Mouse (Mus musculus) testis, adult 2 months (tissue): ENCODE measurements around the gene Hells. TPM values are rescaled to one million over a fixed set of nuclear protein-coding genes. Genes with fewer than 3 reads are reported as not detected.

Experiments used
- H3K27ac ChIP-seq: fragments of 200-500 bp; 2 replicates; pipeline ENCODE4 v1.5.1; 2012; ENCODE audit warnings: low read depth, low read length; ENCODE audit not compliant: control insufficient read depth, insufficient read depth
- H3K27me3 ChIP-seq: fragments of 200-500 bp; 2 replicates; pipeline ENCODE4 v1.6.1; 2012; ENCODE audit warnings: mild to moderate bottlenecking, low read length, moderate library complexity; ENCODE audit not compliant: control insufficient read depth, insufficient read depth
- H3K36me3 ChIP-seq: fragments of 200-500 bp; 2 replicates; pipeline ENCODE4 v1.6.1; 2012; ENCODE audit warnings: mild to moderate bottlenecking, low read length; ENCODE audit not compliant: control insufficient read depth, insufficient read depth
- H3K4me1 ChIP-seq: fragments of 200-500 bp; 2 replicates; pipeline ENCODE4 v1.6.1; 2012; ENCODE audit warnings: low read length; ENCODE audit not compliant: control insufficient read depth, insufficient read depth
- H3K4me3 ChIP-seq: fragments of 200-500 bp; 2 replicates; pipeline ENCODE4 v1.5.1; 2012; ENCODE audit warnings: low read depth, mild to moderate bottlenecking, low read length, moderate library complexity, mixed read lengths; ENCODE audit not compliant: control insufficient read depth
- CTCF ChIP-seq: fragments of 200-500 bp; IDR thresholded peaks from 2 replicates; pipeline ENCODE4 v1.5.1; 2012; ENCODE audit warnings: low read depth, mild to moderate bottlenecking, inconsistent platforms, low read length, moderate library complexity; ENCODE audit not compliant: control insufficient read depth, insufficient read depth, insufficient replicate concordance
- POLR2A ChIP-seq: fragments of 200-500 bp; IDR thresholded peaks from 2 replicates; pipeline ENCODE4 v1.6.1; 2012; ENCODE audit warnings: low read depth, mild to moderate bottlenecking, inconsistent platforms, low read length, moderate library complexity; ENCODE audit not compliant: control insufficient read depth
- polyA plus RNA-seq: library from polyadenylated mRNA; depleted of rRNA; stranded (reverse); fragments of >200 nt; gene quantifications from 2 replicates; pipeline ENCODE4 v1.2.3, GENCODE M21; 2012; rRNA removed

The Hells gene
- polyA plus RNA-seq, 1 experiment = 5.5 TPM

GRCm38 (mm10) chr19:38973666-38974065 is 43.0 kb downstream of the Hells start:
- H3K27me3 ChIP-seq = no peaks in the 10 kb centered on the region
- H3K36me3 ChIP-seq = no peaks in the 10 kb centered on the region
- H3K4me3 ChIP-seq = no peak overlapping the region
- no peaks in the 10 kb centered on the region for H3K4me1 ChIP-seq
- no peak overlapping the region for H3K27ac ChIP-seq
- TF ChIP-seq CTCF (no peak), POLR2A (no peak)

- TF ChIP-seq POLR2A (no peak), CTCF (no peak)
- Histone ChIP-seq H3K27me3 (no peaks in the 10 kb centered on the region), H3K36me3 (no peaks in the 10 kb centered on the region), H3K27ac (no peak overlapping the region), H3K4me1 (no peaks in the 10 kb centered on the region), H3K4me3 (no peak overlapping the region)
Measured at GRCm38 (mm10) chr19:38976269-38976668, 45.6 kb downstream of the Hells start.

GRCm38 (mm10) chr19:38981966-38982365 is 51.3 kb downstream of the Hells start:
- Histone ChIP-seq H3K27ac (no peak overlapping the region), H3K27me3 (no peaks in the 10 kb centered on the region), H3K4me3 (no peak overlapping the region), H3K36me3 (no peaks in the 10 kb centered on the region), H3K4me1 (no peaks in the 10 kb centered on the region)
- TF ChIP-seq CTCF = no peak
- TF ChIP-seq POLR2A = no peak

GRCm38 (mm10) chr19:38998248-38998647 is 67.5 kb downstream of the Hells start:
- H3K4me3 ChIP-seq = no peak overlapping the region
- H3K36me3 ChIP-seq = no peaks in the 10 kb centered on the region
- no peaks in the 10 kb centered on the region for H3K4me1 ChIP-seq
- H3K27ac ChIP-seq = no peak overlapping the region
- H3K27me3 ChIP-seq = no peaks in the 10 kb centered on the region
- TF ChIP-seq POLR2A (no peak), CTCF (no peak)

GRCm38 (mm10) chr19:38998676-38999075 is 68.0 kb downstream of the Hells start:
- Histone ChIP-seq H3K36me3 (no peaks in the 10 kb centered on the region), H3K4me1 (no peaks in the 10 kb centered on the region), H3K27ac (no peak overlapping the region), H3K27me3 (no peaks in the 10 kb centered on the region), H3K4me3 (no peak overlapping the region)
- no peak for TF ChIP-seq POLR2A
- TF ChIP-seq CTCF = no peak

GRCm38 (mm10) chr19:39005132-39005531 is 74.4 kb downstream of the Hells start:
- no peaks in the 10 kb centered on the region for H3K27me3 ChIP-seq
- H3K27ac ChIP-seq = no peak overlapping the region
- H3K4me3 ChIP-seq = no peak overlapping the region
- no peaks in the 10 kb centered on the region for H3K36me3 ChIP-seq
- TF ChIP-seq POLR2A (no peak), CTCF (no peak)
- no peaks in the 10 kb centered on the region for H3K4me1 ChIP-seq

GRCm38 (mm10) chr19:39006715-39007114 is 76.0 kb downstream of the Hells start, which contains the start of gene Cyp2c55:
Gene Cyp2c55 (plus strand): TSS chr19:39007019.
- Histone ChIP-seq H3K4me1 (no peaks in the 10 kb centered on the region), H3K27me3 (no peaks in the 10 kb centered on the region), H3K4me3 (no peak within 1 kb of the TSS), H3K27ac (no peak within 1 kb of the TSS), H3K36me3 (no peaks in the 10 kb centered on the region)
- TF ChIP-seq CTCF (no peak), POLR2A (no peak)

Other genes starting within 250 kb of the Hells start
- 3.0 and 3.4 TPM in 2 replicates for gene Noc3l, start 111.7 kb upstream of the Hells start, polyA plus RNA-seq
- 4.8 and 5.0 TPM in 2 replicates for gene Tbc1d12, start 94.3 kb upstream of the Hells start, polyA plus RNA-seq
- gene Cyp2c55, start 76.1 kb downstream of the Hells start, polyA plus RNA-seq = 0.37 and 0.93 TPM in 2 replicates
- gene Cyp2c65, start 130.1 kb downstream of the Hells start, polyA plus RNA-seq = 0.41 and 0.55 TPM in 2 replicates
- 0.40 and 0.61 TPM in 2 replicates for gene Cyp2c66, start 183.0 kb downstream of the Hells start, polyA plus RNA-seq